Comparison of ENCODE assay signal across 8 mouse cellular contexts in the genomic region with DNA sequence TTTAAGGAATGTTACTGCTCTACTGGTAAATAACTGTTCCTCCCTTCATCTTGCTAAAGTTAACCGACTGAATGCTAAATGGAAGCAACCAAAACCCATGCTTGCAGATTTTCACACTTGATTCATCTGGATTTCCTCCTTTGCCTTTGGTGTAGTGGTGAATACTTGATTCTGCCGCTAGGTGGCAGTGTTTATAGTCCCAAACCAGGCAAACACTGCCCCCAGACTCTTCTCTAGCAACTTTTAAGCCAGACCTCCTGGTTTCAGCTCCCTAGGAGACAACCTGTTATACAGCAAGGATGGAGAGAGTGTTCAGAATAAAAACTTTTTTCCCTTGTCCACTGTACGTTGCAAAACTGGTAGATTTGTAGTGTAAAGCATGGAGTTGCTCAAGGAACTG. TPM values are rescaled to one million over a fixed set of nuclear protein-coding genes. Genes with fewer than 3 reads are reported as not detected.
DNase-seq lines count a peak whose midpoint lies in the region; ATAC-seq and TF ChIP-seq lines count a peak whose summit lies in the region.

No protein-coding gene starts in this region.

- H3K9me3 ChIP-seq in liver, postnatal 0 days (ENCODE audit: low read length) = no peaks in the 10 kb centered on the region
- no peaks in the 10 kb centered on the region for H3K9me3 ChIP-seq in neural tube, embryonic 13.5 days

- no peak for TF ChIP-seq EP300 in liver, postnatal 0 days (IDR thresholded peaks at IDR 0.05; ENCODE audit: low read depth)

- no peak overlapping the region for H3K27ac ChIP-seq in liver, postnatal 0 days (ENCODE audit: low read depth)
- H3K27ac ChIP-seq in neural tube, embryonic 13.5 days (replicated peaks) = 0 out of 2 replicates have a peak overlapping the region, but pooled peaks have one; percentile 91

- ATAC-seq in liver, postnatal 0 days = no peak
- ATAC-seq in neural tube, embryonic 13.5 days (ENCODE audit: low read depth) = no peak

- WGBS in liver, postnatal 0 days (ENCODE audit: insufficient replicate concordance) = 2% methylated on average over 3 of the region's 3 CpGs
- WGBS in neural tube, embryonic 13.5 days = 6% methylated on average over 3 of the region's 3 CpGs

- H3K27me3 ChIP-seq in liver, postnatal 0 days (ENCODE audit: insufficient read depth, low read length) = no peaks in the 10 kb centered on the region
- H3K27me3 ChIP-seq in neural tube, embryonic 13.5 days = no peaks in the 10 kb centered on the region

- H3K4me3 ChIP-seq in liver, postnatal 0 days (ENCODE audit: low read depth, low read length) = no peak overlapping the region
- H3K4me3 ChIP-seq in neural tube, embryonic 13.5 days = no peak overlapping the region

- no peaks in the 10 kb centered on the region for H3K36me3 ChIP-seq in liver, postnatal 0 days (replicated peaks; ENCODE audit: insufficient read depth, low read length)
- no peaks in the 10 kb centered on the region for H3K36me3 ChIP-seq in neural tube, embryonic 13.5 days

- DNase-seq in B cell, adult 2 months = peak; percentile 69 to 71
- DNase-seq in R1 (ENCODE audit: low read depth, low spot score) = peak; percentile 82
- DNase-seq in cerebellum, postnatal 14 days = peak; percentile 80 to 83
- DNase-seq in frontal cortex, postnatal 36 days (ENCODE audit: low spot score in 2 of 2) = peak; percentile 55 to 71
- DNase-seq in kidney, postnatal 10 days = peak; percentile 78
- DNase-seq in liver, postnatal 0 days = peak; percentile 57
- peak; percentile 72 for DNase-seq in thymus, postnatal 0 days (ENCODE audit: low spot score)

- no peak overlapping the region for H3K4me2 ChIP-seq in liver, postnatal 0 days (ENCODE audit: low read depth, low read length)
- H3K4me2 ChIP-seq in neural tube, embryonic 13.5 days = no peak overlapping the region

- peak; percentile 83 for TF ChIP-seq CTCF in liver, postnatal 0 days (IDR thresholded peaks at IDR 0.05; ENCODE audit: low read depth)

- no peak overlapping the region for H3K9ac ChIP-seq in liver, postnatal 0 days (replicated peaks)
- H3K9ac ChIP-seq in neural tube, embryonic 13.5 days = no peak overlapping the region

- no peaks in the 10 kb centered on the region for H3K4me1 ChIP-seq in liver, postnatal 0 days (ENCODE audit: insufficient read depth)
- H3K4me1 ChIP-seq in neural tube, embryonic 13.5 days (replicated peaks) = peaks cover 16% of the 10 kb centered on the region

RNA-seq across cellular contexts. Expression of a gene that starts 13.4 kb away (rescaled TPM):
- 3.8 and 4.8 TPM in 2 replicates for polyA plus RNA-seq in liver, postnatal 0 days (2015; fragmentation: Nextera tagmentation; extraction: Ambion mirVana)
- 40.6 and 42.3 TPM in 2 replicates for polyA plus RNA-seq in neural tube, embryonic 13.5 days (2015; fragmentation: Nextera tagmentation; extraction: Ambion mirVana)
- polyA plus RNA-seq in thymus, postnatal 0 days (2015; fragmentation: Nextera tagmentation; extraction: Ambion mirVana) = 15.4 and 15.8 TPM in 2 replicates

RNA-seq across cellular contexts. Expression of a gene that starts 51.0 kb away (rescaled TPM):
- polyA plus RNA-seq in liver, postnatal 0 days (2015; fragmentation: Nextera tagmentation; extraction: Ambion mirVana) = 40.7 and 57.3 TPM in 2 replicates
- 76.2 and 83.5 TPM in 2 replicates for polyA plus RNA-seq in neural tube, embryonic 13.5 days (2015; fragmentation: Nextera tagmentation; extraction: Ambion mirVana)
- 119 and 138 TPM in 2 replicates for polyA plus RNA-seq in thymus, postnatal 0 days (2015; fragmentation: Nextera tagmentation; extraction: Ambion mirVana)
